19 mouse cellular contexts compared by ENCODE assay signal in the genomic region with DNA sequence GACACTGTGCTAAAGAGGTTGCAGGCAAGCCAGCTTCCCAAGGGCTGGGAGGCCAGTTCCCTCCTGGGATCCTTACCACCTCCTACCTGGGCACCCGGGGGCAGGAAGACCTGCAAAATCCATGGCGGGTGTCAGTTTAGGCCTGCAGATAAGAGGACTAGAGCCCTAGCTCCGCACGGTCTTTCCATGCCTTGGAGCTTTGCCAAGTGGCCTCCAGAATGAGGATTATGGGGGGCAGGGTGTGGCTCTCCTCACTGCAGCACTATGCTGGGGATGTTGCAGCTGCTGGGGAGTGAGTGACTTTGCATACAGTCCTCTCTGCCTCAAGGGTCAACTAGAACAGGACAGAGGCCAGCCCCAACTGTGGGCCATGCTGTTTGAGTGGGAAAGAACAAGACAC. TPM values are rescaled to one million over a fixed set of nuclear protein-coding genes. Genes with fewer than 3 reads are reported as not detected.
DNase-seq lines count a peak whose midpoint lies in the region; ATAC-seq lines count a peak whose summit lies in the region.
"Had no signal": no experiment of that assay in that cellular context is flagged by ENCODE, and none has a peak within 500 bp of the region (broad histone marks: within the 10 kb centered on the region; RNA-seq: fewer than 3 reads in every experiment).

No protein-coding gene starts in this region.

- H3K4me2 ChIP-seq in limb, embryonic 13.5 days (replicated peaks): no peak overlapping the region
- H3K4me2 ChIP-seq: hindbrain, embryonic 15.5 days; neural tube, embryonic 15.5 days had no signal

- peaks cover 8% of the 10 kb centered on the region; the same call in 1 of the 2 replicates for H3K36me3 ChIP-seq in heart, embryonic 10.5 days
- peaks cover 15% of the 10 kb centered on the region; the same call in 1 of the 2 replicates for H3K36me3 ChIP-seq in limb, embryonic 13.5 days
- no peaks in the 10 kb centered on the region for H3K36me3 ChIP-seq in limb, embryonic 10.5 days
- H3K36me3 ChIP-seq: hindbrain, embryonic 15.5 days; neural tube, embryonic 15.5 days had no signal

- H3K27ac ChIP-seq in heart, embryonic 10.5 days: peak overlapping the region; percentile 54; the same call in 1 of the 2 replicates
- H3K27ac ChIP-seq in limb, embryonic 13.5 days: no peak overlapping the region
- H3K27ac ChIP-seq in limb, embryonic 10.5 days: no peak overlapping the region
- H3K27ac ChIP-seq: hindbrain, embryonic 15.5 days; neural tube, embryonic 15.5 days had no signal

- H3K9me3 ChIP-seq in heart, embryonic 10.5 days: no peaks in the 10 kb centered on the region
- H3K9me3 ChIP-seq in limb, embryonic 13.5 days: no peaks in the 10 kb centered on the region
- no peaks in the 10 kb centered on the region for H3K9me3 ChIP-seq in limb, embryonic 10.5 days (replicated peaks)
- H3K9me3 ChIP-seq: hindbrain, embryonic 15.5 days; neural tube, embryonic 15.5 days had no signal

- H3K27me3 ChIP-seq in heart, embryonic 10.5 days (ENCODE audit: insufficient read depth, poor library complexity, severe bottlenecking): no peaks in the 10 kb centered on the region
- H3K27me3 ChIP-seq in limb, embryonic 13.5 days: no peaks in the 10 kb centered on the region
- H3K27me3 ChIP-seq in limb, embryonic 10.5 days (ENCODE audit: low read depth, poor library complexity, severe bottlenecking): no peaks in the 10 kb centered on the region
- H3K27me3 ChIP-seq: hindbrain, embryonic 15.5 days; neural tube, embryonic 15.5 days; Patski had no signal

- ATAC-seq in limb, embryonic 13.5 days (ENCODE audit: low FRiP score, low read depth): 0 out of 2 replicates have a peak, but pooled peaks have one; percentile 17
- ATAC-seq: activated CD4-positive, CD25-positive, alpha-beta regulatory T cell, adult 4 months; forebrain, embryonic 14.5 days; Patski had no signal

- DNase-seq in heart, embryonic 10.5 days (ENCODE audit: low spot score): no peak
- DNase-seq in heart, postnatal 10 days: no peak
- no peak for DNase-seq in limb, embryonic 10.5 days (ENCODE audit: low spot score)
- DNase-seq in retina, postnatal 1 day: peak; percentile 51
- DNase-seq in retina, embryonic 14.5 days (ENCODE audit: low spot score): no peak
- DNase-seq in adrenal gland, postnatal 10 days: no peak
- DNase-seq: adrenal gland, postnatal 25 days; gastrocnemius, postnatal 36 days; heart, postnatal 14 days; kidney, adult 18-20 months; kidney, postnatal 10 days; lung, adult 2 months had no signal

- H3K9ac ChIP-seq in limb, embryonic 13.5 days: no peak overlapping the region
- H3K9ac ChIP-seq: hindbrain, embryonic 15.5 days; neural tube, embryonic 15.5 days had no signal

- peaks cover 65% of the 10 kb centered on the region for H3K4me1 ChIP-seq in heart, embryonic 10.5 days
- H3K4me1 ChIP-seq in limb, embryonic 13.5 days: peaks cover 68% of the 10 kb centered on the region
- peaks cover 24% of the 10 kb centered on the region for H3K4me1 ChIP-seq in limb, embryonic 10.5 days

- intact Hi-C loops in heart, postnatal 10 days (cut with DNase I): no loop called here

- 41% methylated on average over 4 of the region's 4 CpGs for WGBS in heart, embryonic 10.5 days
- 48% methylated on average over 4 of the region's 4 CpGs for WGBS in limb, embryonic 13.5 days
- 88% methylated on average over 4 of the region's 4 CpGs for WGBS in limb, embryonic 10.5 days

- H3K4me3 ChIP-seq in heart, embryonic 10.5 days: 0 out of 2 replicates have a peak overlapping the region, but pooled peaks have one; percentile 13
- H3K4me3 ChIP-seq in limb, embryonic 13.5 days: no peak overlapping the region
- no peak overlapping the region for H3K4me3 ChIP-seq in limb, embryonic 10.5 days
- H3K4me3 ChIP-seq: erythroblast, embryonic 14.5 days; hindbrain, embryonic 15.5 days; neural tube, embryonic 15.5 days had no signal

RNA-seq across cellular contexts. Expression of gene Dnmt3a, which starts 14.1 kb away (rescaled TPM):
- polyA plus RNA-seq in heart, embryonic 10.5 days (2016; fragmentation: Nextera tagmentation; extraction: Ambion mirVana): 148 and 154 TPM in 2 replicates
- 100 to 1,000 TPM; 105 to 121 TPM for total RNA-seq in heart, postnatal 10 days (2021)
- polyA plus RNA-seq in limb, embryonic 13.5 days (2015; fragmentation: Nextera tagmentation; extraction: Ambion mirVana): 200 and 203 TPM in 2 replicates
- polyA plus RNA-seq in limb, embryonic 10.5 days (2016; fragmentation: Nextera tagmentation; extraction: Ambion mirVana): 221 and 298 TPM in 2 replicates
- 100 to 1,000 TPM in 1 of 2 experiments, 10 to 100 TPM in 1; 98.7 to 133 TPM for total RNA-seq in adrenal gland, postnatal 10 days (2021)
